Mouse (Mus musculus) embryonic stem cell, embryonic (primary cell): ENCODE data around the gene Mpped2.

Experiments
- CTCF ChIA-PET, 4 experiments: fragments of 300-600 bp in 2 of 4; fragments of 350-600 bp in 2 of 4; sonication (Branson Sonifier 250); formaldehyde crosslinking; loops; one replicate each; lab custom pipeline; 2022; ENCODE audit warnings: inconsistent platforms in 2 of 4; lab: Charles Lee
- POLR2A ChIA-PET, 4 experiments: fragments of 300-600 bp in 2 of 4; fragments of 350-600 bp in 2 of 4; sonication (Branson Sonifier 250); formaldehyde crosslinking; loops; one replicate each; lab custom pipeline; 2022; ENCODE audit warnings: antibody characterized with exemption in 4 of 4, inconsistent platforms in 1 of 4; lab: Charles Lee

The Mpped2 gene

DNA sequence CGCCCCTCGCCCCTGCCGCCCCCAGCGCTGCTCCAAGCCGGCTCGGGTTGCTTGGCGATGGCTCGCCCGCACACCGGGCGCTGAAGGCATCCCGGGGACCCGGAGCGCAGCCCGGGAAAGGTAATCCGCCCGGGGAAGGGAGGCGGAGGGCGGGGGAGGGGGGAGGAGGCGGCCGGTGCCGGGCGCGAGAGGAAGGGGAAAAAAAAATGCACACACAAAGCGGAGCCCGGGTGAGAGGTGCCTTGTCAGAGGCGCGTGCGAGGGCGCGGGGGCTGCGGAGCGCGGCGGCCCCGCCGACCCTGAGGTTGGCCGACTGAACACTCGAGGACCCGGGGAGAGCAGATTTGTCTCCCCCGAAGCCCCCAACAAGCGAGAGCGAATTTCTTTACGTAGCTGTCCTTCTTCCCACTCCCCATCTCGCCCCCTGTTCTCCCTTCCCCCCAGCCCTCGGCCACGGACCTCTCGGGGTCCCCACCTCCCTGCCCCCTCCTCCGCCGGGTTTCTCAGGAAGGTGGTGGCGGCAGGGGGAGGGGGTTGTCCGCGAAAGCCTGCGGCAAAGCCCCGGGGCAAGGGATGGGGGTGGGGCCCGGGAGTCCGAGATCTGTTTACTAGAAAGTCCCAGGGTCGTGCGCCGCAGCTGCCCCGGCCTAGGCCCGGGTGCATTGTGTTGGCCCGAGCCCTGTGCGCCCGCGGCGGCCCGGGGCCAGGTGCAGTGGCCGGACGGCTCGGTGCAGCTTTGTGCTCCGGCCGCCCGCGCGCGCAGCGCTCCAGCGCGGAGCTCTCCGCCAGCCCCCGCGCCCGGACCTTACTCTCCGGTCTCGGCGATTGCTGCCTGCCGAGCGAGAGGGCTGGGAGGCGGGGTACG lies 865 bp downstream of the Mpped2 start:
- CTCF ChIA-PET = interaction anchor here in 2 of 4 experiments (0.7 to 1.6 kb wide), 4 partner anchors 11 to 266 kb away, joined by 3 to 6 read pairs (median 4); no protein-coding TSS in a partner anchor
- POLR2A ChIA-PET = interaction anchor here in 3 of 4 experiments (0.6 to 1.8 kb wide), 17 partner anchors 12 to 280 kb away, joined by 3 to 8 read pairs (median 3); partner anchors contain the start of gene Arl14ep (in 1 of the 3)

DNA sequence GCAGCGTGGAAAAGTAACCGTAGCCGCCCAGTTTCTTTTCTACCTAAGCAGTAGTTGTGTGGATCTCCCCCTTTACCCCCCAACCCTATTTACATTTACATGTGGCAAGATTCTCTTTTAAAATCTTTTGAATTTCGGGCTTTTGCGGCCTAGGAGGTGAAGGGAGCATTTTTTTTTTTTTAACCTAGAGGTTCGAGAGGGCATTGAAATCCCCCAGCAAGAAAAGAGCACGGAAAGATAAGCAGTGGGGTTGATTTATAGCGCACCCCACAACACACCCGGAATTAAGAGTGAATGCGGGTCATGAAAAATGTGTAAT lies 1.5 kb downstream of the Mpped2 start:
- ChIA-PET POLR2A (interaction anchor here in 2 of 4 experiments (0.6 to 1.8 kb wide), 5 partner anchors 12 to 59 kb away, joined by 3 to 4 read pairs (median 3); no protein-coding TSS in a partner anchor), CTCF (no interaction called here)

DNA sequence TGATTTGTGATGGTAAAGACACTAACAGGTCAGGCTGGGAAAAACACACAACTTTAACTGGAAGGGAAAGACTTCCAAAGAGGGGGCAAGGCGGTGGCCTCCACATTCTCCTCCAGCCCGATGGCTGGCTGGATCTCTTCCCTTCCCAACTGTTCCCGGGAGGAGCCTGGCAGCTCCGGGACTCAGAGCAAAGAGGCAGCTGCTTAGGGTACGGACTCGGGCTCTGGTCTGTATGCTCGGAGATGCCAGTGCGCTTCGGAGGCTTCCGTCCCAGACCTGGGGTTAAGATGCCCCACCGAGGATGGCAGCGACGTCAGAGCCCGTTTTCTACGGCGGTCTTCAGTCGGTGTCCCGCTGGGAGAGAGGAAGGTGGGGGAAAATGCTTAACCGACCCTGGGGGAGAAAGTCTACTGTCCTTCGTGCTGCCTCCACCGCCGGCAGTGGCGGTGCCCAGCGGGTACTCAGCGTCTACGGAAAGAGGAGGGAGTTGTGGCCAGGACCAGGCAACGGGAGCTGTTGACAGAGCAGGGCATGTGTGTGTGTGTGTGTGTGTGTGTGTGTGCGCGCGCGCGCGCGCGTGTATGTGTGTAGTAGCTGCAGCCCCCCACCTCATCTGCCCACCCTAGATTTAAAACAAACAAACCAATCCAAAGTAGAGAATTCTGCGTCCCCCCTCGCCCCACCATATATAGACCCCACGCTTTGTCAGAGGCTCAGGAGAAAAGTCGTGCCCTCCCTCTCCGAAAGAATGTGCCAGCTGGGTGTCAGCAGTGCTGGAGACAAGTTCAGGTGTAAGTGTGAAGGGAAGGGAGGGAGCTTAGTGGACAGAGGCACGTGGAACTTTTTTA lies 2.0 kb downstream of the Mpped2 start:
- POLR2A ChIA-PET = interaction anchor here in 3 of 4 experiments (0.6 to 1.8 kb wide), 6 partner anchors 16 to 101 kb away, joined by 3 to 5 read pairs (median 3); no protein-coding TSS in a partner anchor

DNA sequence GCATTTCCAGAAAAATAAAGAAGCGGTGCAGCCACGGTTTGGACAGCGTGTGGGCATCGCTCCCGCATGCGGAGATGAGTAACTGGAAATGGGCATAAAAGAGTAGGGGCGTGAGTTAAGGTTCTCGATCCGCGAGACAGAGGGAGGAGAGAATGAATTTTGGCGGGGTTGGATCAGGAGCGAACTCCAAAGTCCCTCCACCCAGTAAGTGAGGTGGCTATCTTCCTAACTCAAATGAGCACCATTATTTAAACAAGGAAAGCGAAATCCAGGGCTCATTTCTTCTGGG lies 2.6 kb downstream of the Mpped2 start:
- CTCF ChIA-PET = interaction anchor here in 1 of 4 experiments (0.7 kb wide), 1 partner anchor 1853 kb away, joined by 4 read pairs; no protein-coding TSS in a partner anchor

More for the DNA sequence above, 2.0 kb downstream of the Mpped2 start:
- CTCF ChIA-PET = interaction anchor here in 2 of 4 experiments (0.5 to 0.7 kb wide), 2 partner anchors 84 to 1853 kb away, joined by 3 to 4 read pairs; no protein-coding TSS in a partner anchor

DNA sequence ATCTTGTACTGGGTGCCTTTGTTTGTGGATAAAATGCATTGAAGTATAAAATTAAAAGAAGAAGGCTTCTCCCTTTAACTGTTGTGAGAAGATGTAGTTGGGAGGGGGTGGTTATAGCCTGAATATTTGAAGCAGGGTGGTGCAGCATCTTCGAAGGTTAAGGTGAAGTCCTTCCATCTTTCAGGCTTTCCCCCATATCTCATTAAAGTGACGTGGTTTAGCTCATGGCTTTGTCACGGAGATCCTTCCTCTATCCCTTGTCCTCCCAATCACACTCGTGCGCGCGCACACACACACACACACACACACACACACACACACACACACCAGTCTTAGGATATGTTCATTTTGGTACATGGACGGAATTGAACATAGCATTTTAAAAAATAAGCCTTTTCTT lies 3.3 kb downstream of the Mpped2 start:
- CTCF ChIA-PET = no interaction called here

More for the DNA sequence above, 2.6 kb downstream of the Mpped2 start:
- POLR2A ChIA-PET = interaction anchor here in 3 of 4 experiments (0.9 to 1.3 kb wide), 3 partner anchors 15 to 101 kb away, joined by 3 to 5 read pairs (median 3); no protein-coding TSS in a partner anchor

DNA sequence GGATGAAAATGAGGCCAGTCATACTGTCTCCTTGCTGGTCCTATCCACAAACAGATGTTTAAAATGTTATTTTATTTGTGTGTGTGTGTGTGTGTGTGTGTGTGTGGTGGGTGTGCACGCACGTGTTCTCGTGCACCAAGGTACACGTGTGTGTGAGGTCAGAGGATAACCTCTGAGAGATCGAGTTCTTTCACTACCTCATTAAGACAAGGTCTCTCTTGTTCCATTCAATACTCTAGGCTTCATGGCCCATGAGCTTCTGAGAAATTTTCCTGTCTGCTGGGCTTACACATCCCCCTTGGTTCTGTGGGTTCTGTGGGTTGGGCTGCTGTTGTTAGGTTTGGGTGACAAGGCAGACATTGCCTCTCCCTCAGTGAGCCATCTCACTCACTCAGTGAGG lies 12.6 kb downstream of the Mpped2 start:
- POLR2A ChIA-PET = no interaction called here
- CTCF ChIA-PET = no interaction called here

More for the DNA sequence above, 3.3 kb downstream of the Mpped2 start:
- POLR2A ChIA-PET = interaction anchor here in 3 of 4 experiments (1.1 to 1.9 kb wide), 3 partner anchors 11 to 100 kb away, joined by 3 to 4 read pairs (median 3); no protein-coding TSS in a partner anchor

DNA sequence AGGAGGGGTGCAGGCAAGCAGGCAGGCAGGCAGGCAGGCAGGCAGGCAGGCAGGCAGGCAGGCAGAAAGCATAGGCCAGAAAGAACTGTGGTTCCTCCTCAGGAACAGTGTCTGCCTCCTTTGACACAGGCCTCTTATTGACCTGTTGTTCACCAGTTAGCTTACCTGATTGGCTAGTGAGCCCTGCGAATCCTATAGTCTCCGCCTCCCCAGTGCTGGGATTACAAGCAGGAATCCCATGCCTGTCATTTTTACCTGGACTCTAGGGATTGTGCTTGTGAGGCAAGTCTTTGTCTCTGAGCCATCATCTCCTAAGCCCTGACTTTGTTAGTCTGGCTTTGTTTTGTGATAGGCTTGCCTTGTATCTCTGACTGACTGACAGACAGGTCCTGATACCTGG lies 14.1 kb downstream of the Mpped2 start:
- POLR2A ChIA-PET = interaction anchor here in 3 of 4 experiments (0.7 to 1.4 kb wide), 5 partner anchors 10 to 43 kb away, joined by 3 to 5 read pairs (median 3); partner anchors contain the start of gene Mpped2 (in 2 of the 3)
- CTCF ChIA-PET = no interaction called here

DNA sequence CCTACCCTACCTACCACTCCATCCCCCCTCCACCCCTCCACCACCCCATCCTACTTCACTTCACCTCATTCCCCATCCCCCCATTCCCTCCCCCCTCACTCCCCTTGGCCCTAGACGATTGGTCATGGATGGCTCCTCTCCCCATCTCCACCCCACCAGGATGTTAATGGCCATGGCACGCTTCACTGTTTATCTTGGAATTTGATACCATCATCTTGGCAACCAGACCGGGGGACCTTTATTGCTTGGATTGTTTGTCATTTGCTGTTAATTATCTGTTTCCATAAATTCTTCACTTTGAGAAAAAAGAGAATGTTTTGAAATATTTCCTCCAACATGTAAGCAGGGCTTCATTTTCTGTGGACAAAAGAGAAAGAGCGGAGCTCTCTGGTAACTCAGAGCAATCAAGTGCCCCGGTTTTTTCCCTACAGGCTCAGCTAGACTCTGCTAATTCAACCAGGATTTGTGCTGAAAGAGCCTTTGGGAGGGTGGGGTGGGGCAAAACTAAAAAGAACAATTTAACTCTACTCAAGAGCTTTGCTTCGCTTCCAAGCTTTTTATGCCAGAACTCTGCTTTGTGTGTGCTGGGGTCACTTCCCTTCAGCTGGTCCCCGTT lies 17.9 kb downstream of the Mpped2 start:
- POLR2A ChIA-PET = interaction anchor here in 3 of 4 experiments (0.5 to 1.8 kb wide), 7 partner anchors 16 to 1887 kb away, joined by 3 to 8 read pairs (median 3); partner anchors contain the start of gene Mpped2 (in 2 of the 3)
- CTCF ChIA-PET = interaction anchor here in 3 of 4 experiments (0.6 to 0.9 kb wide), 3 partner anchors 18 to 247 kb away, joined by 3 to 5 read pairs (median 5); partner anchors contain the start of gene Mpped2 (in 1 of the 3)

DNA sequence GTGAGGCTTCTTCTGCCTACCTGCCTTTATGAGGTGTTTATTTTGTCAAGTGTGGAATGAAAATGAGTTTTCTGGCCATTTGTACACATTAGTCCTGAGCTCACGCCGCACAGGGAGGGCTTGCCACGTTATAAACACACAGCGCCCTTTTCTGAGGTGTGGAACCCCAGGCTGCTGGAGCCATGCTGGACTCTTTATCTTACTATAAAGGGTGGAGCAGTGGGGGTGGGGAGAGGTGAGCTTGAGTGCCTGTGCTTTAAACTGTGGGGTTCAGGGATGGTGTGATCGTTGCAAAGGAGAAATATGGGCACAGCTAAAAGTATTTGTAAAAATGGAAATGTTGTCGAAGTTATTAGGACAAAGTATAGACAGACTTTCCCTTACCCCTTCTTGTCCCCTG lies 18.4 kb downstream of the Mpped2 start:
- POLR2A ChIA-PET = interaction anchor here in 2 of 4 experiments (0.5 to 1.8 kb wide), 3 partner anchors 16 to 1887 kb away, joined by 3 to 8 read pairs (median 5); partner anchors contain the start of gene Mpped2 (in 1 of the 2)
- CTCF ChIA-PET = interaction anchor here in 3 of 4 experiments (0.6 to 0.9 kb wide), 3 partner anchors 19 to 246 kb away, joined by 3 to 5 read pairs (median 5); partner anchors contain the start of gene Mpped2 (in 1 of the 3)

DNA sequence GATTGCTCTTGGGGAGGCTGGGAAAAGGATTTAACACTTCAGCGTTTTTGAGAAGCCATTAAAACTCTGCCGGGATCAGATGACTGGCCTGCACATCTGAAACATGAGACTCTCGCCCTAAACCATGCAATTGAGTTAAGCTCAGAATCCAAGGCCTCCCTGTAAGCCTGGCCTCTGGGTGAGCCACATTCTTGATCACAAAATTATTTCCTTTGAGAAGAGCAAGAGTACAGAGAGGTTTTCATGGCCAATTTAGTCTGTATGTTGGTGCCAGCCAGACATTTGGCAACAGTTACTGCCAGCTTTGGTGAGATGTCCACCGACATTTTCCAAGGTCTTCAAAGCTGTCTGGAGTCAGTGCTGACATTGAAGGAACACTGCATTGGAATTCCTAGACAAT lies 20.1 kb downstream of the Mpped2 start:
- ChIA-PET CTCF (no interaction called here), POLR2A (interaction anchor here in 1 of 4 experiments (1.0 to 1.3 kb wide), 2 partner anchors 19 to 20 kb away, joined by 3 read pairs; partner anchors contain the start of gene Mpped2)

DNA sequence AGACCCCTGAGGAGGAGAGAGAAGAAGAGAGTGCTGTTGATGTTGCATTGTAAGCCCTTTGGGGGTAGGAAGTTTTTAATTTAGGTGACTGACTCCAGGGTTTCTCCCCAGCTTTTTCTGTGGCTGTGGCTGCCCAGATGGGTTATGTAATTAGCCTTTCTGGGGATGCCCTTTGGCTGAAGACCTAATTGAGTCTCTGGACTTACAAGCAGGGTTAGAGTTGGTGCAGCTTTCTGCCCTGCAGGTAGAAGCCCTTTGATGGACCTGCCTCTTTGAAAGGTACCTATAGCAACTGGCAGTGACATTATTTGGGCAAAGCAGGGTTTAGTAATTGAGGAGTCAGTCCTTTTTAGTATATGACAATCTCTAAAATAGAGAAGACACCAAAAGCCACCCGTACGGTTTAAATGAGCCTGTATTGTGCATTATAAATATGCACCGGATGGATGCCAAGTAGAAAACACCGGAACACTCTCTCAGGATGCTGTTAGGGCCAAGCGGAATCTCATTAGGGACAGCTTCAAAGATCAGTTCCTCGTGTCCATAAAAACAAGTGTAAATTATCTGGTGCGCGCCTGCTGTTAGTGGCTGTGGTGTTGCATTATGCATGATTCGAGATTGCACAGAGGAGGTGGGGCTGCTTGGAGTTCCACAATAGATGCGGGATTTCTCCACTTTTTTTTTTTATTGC lies 22.8 kb downstream of the Mpped2 start:
- ChIA-PET POLR2A (interaction anchor here in 1 of 4 experiments (0.9 kb wide), 1 partner anchor 23 kb away, joined by 3 read pairs; the partner anchor contains the start of gene Mpped2), CTCF (no interaction called here)

DNA sequence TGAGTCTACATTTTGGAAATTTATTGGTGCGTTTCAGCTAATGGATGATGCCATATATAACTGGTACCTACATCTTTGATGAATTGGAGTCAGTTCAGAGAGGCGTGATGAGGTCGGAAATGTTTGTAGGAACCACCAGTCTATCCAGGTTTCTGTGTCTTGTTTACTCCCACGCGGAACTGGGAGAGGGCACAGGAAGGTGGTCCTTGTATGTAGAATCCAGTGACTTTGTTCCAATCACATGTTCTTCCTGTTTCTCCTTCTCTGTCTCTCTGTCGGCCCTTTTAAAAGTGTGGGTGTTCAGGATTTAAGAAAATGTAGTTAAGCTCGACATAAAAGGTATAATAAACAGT lies 23.3 kb downstream of the Mpped2 start:
- CTCF ChIA-PET = no interaction called here
- POLR2A ChIA-PET = interaction anchor here in 1 of 4 experiments (0.7 kb wide), 1 partner anchor 29 kb away, joined by 6 read pairs; no protein-coding TSS in a partner anchor

DNA sequence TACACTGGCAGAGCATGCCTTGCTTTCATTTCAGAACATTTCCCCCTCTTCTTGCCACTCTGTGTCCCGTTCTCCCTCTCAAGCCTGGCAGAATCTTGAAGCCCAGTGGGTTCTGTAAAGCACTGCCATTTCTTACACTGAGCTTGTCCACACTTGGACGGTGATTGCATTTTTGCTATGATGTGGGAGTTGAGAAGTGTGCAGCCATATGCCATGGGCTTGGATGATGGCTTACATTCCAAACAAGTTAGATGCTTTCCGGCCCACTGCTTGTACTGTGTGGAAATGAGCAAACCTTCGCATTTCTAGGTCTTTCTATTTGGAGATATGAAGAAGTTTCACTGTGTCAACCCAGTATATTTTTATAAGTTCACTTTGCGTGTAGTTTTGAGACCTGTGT lies 25.8 kb downstream of the Mpped2 start:
- CTCF ChIA-PET = no interaction called here
- POLR2A ChIA-PET = interaction anchor here in 1 of 4 experiments (0.6 kb wide), 1 partner anchor 210 kb away, joined by 4 read pairs; no protein-coding TSS in a partner anchor

DNA sequence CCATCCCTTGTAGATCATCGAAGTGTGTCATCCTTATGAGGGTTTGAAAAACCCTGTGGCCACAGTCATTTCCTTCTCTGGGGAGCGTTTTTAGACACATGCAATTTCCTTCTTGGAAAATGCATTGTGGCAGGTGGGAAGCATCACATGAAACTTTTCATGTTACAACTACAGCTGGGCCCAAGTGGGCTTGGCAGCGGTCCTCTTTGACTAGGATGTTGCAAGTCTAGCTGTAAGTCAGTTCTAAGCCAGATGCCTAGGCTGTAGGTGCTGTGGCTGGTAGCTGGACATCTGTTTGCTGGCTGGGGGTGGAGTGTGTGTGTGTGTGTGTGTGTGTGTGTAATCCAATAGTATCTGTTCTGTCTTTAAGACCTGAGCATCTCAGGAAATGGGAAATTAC lies 26.4 kb downstream of the Mpped2 start:
- ChIA-PET CTCF (no interaction called here), POLR2A (no interaction called here)

DNA sequence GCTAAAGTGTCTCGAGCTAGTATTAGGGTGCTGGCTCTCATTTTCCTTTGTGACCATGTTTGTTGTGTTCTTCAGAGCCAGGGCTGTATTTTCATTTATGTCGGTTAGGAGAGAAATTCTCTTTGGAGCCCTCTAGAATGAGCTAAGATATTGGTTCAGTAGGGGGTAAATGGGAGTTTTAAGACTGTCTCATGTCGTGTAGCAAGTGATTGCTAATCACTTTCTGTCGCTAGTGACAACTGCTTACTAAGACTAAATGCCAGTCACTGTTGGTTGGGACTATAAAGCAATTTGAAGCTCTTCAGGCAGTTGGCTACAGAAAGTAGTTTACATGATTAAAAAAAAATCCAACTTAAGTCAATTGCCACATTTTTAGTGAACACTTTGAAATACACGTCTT lies 27.6 kb downstream of the Mpped2 start:
- POLR2A ChIA-PET = interaction anchor here in 1 of 4 experiments (0.8 kb wide), 1 partner anchor 10 kb away, joined by 3 read pairs; no protein-coding TSS in a partner anchor

DNA sequence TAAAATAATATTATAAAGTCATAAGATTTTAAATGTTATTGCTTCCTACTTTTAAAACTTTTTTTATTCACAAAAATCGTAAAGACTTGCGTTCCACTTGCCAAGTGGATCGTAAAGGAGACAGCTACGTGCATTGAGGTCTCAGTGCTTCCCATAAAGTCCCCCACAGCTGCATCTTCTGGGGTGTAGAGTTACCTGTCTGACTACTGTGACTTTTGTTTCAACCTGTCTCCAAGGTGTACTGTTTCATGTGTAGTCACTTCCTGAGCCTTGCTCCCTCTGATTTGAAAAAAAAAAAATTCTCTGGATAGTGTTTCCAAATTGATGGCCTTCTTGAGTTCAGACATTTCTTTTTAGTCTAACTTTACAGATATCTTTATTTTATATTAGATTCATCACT lies 29.0 kb downstream of the Mpped2 start:
- ChIA-PET POLR2A (no interaction called here), CTCF (no interaction called here)

More for the DNA sequence above, 27.6 kb downstream of the Mpped2 start:
- CTCF ChIA-PET = no interaction called here

DNA sequence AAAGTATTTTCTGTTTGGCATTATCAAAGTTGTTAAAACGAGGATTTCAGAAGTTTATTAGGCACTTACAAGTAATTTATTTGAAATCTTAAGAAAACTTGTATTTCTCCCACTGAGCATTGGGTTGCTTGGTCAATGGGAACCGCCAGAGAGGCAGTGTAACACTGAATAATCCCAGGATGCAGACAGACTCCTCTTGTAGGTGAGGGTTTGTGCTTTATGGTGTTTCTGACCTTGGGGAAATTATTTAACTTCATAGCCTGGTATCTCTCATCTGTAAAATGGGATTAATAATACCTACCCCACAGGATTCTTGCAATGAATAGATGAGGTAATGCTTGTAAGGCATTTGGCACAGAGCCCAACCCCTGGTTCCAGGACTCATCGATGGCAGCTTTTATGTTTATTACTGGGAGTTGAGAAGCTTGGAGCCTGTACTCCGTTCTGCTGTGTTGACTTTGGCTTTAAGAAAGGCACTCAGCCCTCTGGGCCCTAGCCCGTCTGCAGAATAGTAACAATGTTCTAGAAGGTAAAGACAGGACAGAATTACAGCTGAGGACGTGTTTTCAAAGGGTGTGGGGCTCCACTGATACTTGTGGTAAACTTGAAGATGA lies 37.0 kb downstream of the Mpped2 start:
- POLR2A ChIA-PET = interaction anchor here in 1 of 4 experiments (0.9 kb wide), 1 partner anchor 9 kb away, joined by 3 read pairs; no protein-coding TSS in a partner anchor
- CTCF ChIA-PET = no interaction called here
